Mouse (Mus musculus) hindbrain, embryonic 14.5 days (tissue): ENCODE measurements around the gene Vps4a. TPM values are rescaled to one million over a fixed set of nuclear protein-coding genes. Genes with fewer than 3 reads are reported as not detected.
"Not testable (repeated sequence)": the region's sequence is repeated elsewhere in the genome, so short reads cannot be mapped to it uniquely, and the experiment has no call there.

Experiments
- ATAC-seq: fragments of 200-750 bp; cut with Nextera tagmentation; 2 replicates; pipeline ENCODE4 v1.8.0; 2017; ENCODE audit warnings: moderate number of reproducible peaks, mild to moderate bottlenecking, moderate TSS enrichment, moderate library complexity; ENCODE audit not compliant: low FRiP score
- DNase-seq: peaks from one replicate; pipeline ENCODE4 v3.0.0-alpha.2; 2015; ENCODE audit warnings: low spot score
- H3K27ac ChIP-seq: fragments of 300-500 bp; sonication (generic); 2 replicates; pipeline ENCODE4 v1.5.1; 2014; ENCODE audit warnings: mild to moderate bottlenecking, moderate library complexity
- H3K27me3 ChIP-seq: fragments of 300-500 bp; sonication (generic); 2 replicates; pipeline ENCODE4 v1.6.1; 2014; ENCODE audit warnings: mild to moderate bottlenecking, low read length, mixed read lengths; ENCODE audit not compliant: control insufficient read depth, insufficient read depth
- H3K36me3 ChIP-seq: fragments of 300-500 bp; sonication (generic); replicated peaks from 2 replicates; pipeline ENCODE4 v1.6.1; 2014; ENCODE audit not compliant: control insufficient read depth, insufficient read depth
- H3K4me1 ChIP-seq: fragments of 300-500 bp; sonication (generic); replicated peaks from 2 replicates; pipeline ENCODE4 v1.6.1; 2014; ENCODE audit warnings: antibody characterized with exemption, low read length, mixed read lengths; ENCODE audit not compliant: control insufficient read depth, insufficient read depth
- H3K4me2 ChIP-seq: fragments of 300-500 bp; sonication (generic); replicated peaks from 2 replicates; pipeline ENCODE4 v1.6.1; 2014; ENCODE audit warnings: mild to moderate bottlenecking, moderate library complexity
- H3K4me3 ChIP-seq: fragments of 300-500 bp; sonication (generic); replicated peaks from 2 replicates; pipeline ENCODE4 v1.5.1; 2014; ENCODE audit warnings: mild to moderate bottlenecking, low read length
- H3K9ac ChIP-seq: fragments of 300-500 bp; sonication (generic); 2 replicates; pipeline ENCODE4 v1.6.1; 2014
- H3K9me3 ChIP-seq: fragments of 300-500 bp; sonication (generic); 2 replicates; pipeline ENCODE4 v1.6.1; 2016; ENCODE audit warnings: low read length; ENCODE audit not compliant: control insufficient read depth
- WGBS: fragments of 180-500 bp; shearing (Covaris S2); extraction: QIAGEN DNeasy Blood & Tissue Kit; methylation state at CpG from one replicate; pipeline ENCODE4 v1.1.7; 2014; 5-methylcytosine and 5-hydroxymethylcytosine counted together
- polyA plus RNA-seq: library from polyadenylated mRNA; unstranded; fragments of >200 nt; fragmentation: Nextera tagmentation; extraction: Ambion mirVana; gene quantifications from 2 replicates; pipeline ENCODE4 v1.2.1, GENCODE M21; 2014

Vps4a gene
- 149 and 172 TPM in 2 replicates for polyA plus RNA-seq

DNA sequence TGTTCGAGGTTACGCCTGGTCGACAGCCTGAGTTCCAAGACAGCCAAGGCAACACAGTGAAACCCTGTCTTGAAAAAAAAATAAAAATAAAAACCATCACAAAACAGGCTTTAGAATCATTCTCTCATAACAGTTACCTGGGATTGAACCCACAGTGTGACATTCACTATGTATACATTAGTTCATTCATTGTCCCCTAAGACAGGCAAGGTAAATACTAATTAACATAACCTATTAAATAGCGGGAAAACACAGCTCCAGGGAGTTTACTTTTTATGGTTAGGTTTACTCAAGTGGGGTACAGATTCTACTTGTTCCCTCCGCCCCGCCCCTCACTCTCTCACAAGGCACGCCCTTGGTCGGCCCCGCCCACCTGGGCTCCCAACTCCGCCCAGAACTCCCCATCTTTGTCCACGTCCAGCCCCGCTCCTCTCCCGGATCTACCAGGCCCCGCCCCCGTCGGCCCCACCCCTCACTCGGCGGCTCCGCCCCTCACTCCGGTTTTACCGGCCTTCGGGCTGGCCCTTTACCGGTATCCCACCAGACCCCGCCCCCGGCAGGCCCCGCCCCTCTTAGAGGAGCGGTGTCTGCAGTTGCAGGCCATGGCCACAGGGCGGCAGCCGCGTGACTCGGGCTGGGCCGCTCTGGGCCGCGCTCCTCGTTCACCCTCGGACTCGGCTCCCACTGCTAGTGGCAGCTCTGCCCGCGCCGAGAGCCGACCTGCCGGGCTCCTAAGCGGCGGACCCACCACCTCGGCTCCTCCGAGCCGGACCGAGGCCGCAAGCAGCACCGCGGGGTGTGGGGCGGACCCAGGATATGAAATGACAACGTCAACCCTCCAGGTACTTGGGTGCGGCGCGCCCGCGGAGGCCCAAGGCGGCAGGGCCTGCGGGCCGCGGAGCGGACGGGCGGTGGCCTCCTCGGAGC, at the start of gene Vps4a:
Gene Vps4a, plus strand, starts transcription at position 573 of the 927 bp plus-strand sequence.
- Histone ChIP-seq H3K36me3 (peaks cover 3% of the 10 kb centered on the region; the same call in 1 of the 2 replicates), H3K27me3 (no peaks in the 10 kb centered on the region), H3K9ac (peak within 1 kb of the TSS; percentile 99), H3K9me3 (no peaks in the 10 kb centered on the region), H3K4me1 (peaks cover 14% of the 10 kb centered on the region), H3K27ac (peak within 1 kb of the TSS; percentile 84), H3K4me3 (peak within 1 kb of the TSS; percentile 99), H3K4me2 (peak within 1 kb of the TSS; percentile 80)
- peak; percentile 96 for DNase-seq
- WGBS: 5% methylated on average over 66 of the region's 66 CpGs
- peak; percentile 95 for ATAC-seq

DNA sequence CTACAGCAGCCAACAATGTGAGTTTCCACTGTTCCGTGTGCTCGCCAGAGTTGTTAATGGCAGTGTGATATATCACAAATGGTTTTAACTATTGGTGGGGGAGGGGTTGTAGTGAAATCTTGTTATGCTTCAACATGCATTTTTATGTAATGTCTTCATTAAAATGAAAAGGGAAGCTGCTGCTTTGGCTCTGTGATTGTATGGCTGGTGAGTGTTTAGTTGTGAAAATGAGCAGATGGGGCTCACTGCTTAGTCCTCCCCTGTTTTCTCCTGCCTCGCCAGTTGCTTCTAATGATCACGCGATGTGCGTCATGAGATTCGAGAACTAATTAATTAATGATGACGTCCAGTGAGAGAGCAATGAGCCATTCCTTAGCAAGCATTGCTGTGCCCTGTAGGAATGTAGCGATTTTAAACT, 45.6 kb upstream of the Vps4a start:
- peak; percentile 70 for DNase-seq
- ATAC-seq: peak; percentile 74
- H3K36me3 ChIP-seq: no peaks in the 10 kb centered on the region; the same call in none of the 2 replicates
- H3K9ac ChIP-seq: no peak overlapping the region; the same call in 1 of the 2 replicates
- H3K4me1 ChIP-seq: no peaks in the 10 kb centered on the region
- WGBS: 40% methylated on average over 9 of the region's 9 CpGs
- H3K27ac ChIP-seq: peak overlapping the region; percentile 58
- H3K9me3 ChIP-seq: no peaks in the 10 kb centered on the region
- no peak overlapping the region for H3K4me3 ChIP-seq
- peak overlapping the region; percentile 32 for H3K4me2 ChIP-seq
- no peaks in the 10 kb centered on the region; the same call in 1 of the 2 replicates for H3K27me3 ChIP-seq

- Histone ChIP-seq H3K27ac (peak overlapping the region; percentile 58), H3K27me3 (no peaks in the 10 kb centered on the region; the same call in 1 of the 2 replicates), H3K4me1 (no peaks in the 10 kb centered on the region), H3K9ac (no peak overlapping the region), H3K36me3 (no peaks in the 10 kb centered on the region; the same call in none of the 2 replicates), H3K4me3 (no peak overlapping the region), H3K4me2 (no peak overlapping the region), H3K9me3 (no peaks in the 10 kb centered on the region)
- no peak for DNase-seq
- no peak for ATAC-seq
These were observed 45.1 kb upstream of the Vps4a start for GRCm38 (mm10) chr8:106985951-106986350.

GRCm38 (mm10) chr8:106987557-106987956, 43.5 kb upstream of the Vps4a start:
- H3K9me3 ChIP-seq: no peaks in the 10 kb centered on the region
- H3K4me3 ChIP-seq: no peak overlapping the region
- ATAC-seq: no peak
- no peak overlapping the region for H3K4me2 ChIP-seq
- DNase-seq: no peak
- H3K27ac ChIP-seq: no peak overlapping the region
- H3K4me1 ChIP-seq: no peaks in the 10 kb centered on the region
- no peak overlapping the region for H3K9ac ChIP-seq
- H3K27me3 ChIP-seq: no peaks in the 10 kb centered on the region
- H3K36me3 ChIP-seq: no peaks in the 10 kb centered on the region; the same call in 1 of the 2 replicates

DNA sequence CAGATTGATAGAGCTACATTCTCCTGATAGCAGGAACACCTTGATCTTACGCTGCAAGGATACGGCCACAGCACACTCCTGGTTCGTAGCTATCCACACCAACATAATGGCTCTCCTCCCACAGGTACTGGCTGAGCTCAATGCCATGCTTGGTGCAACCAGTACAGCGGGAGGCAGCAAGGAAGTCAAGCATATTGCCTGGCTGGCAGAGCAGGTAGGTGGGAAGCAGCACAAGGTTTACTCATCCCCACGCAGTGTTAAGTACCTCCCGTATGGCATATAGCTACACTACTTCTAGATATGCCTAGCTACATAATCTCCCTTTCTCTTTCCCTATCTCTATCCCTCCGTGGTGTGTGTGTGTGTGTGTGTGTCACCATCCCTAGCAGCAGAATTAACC, 39.6 kb upstream of the Vps4a start:
- no peak overlapping the region for H3K4me2 ChIP-seq
- no peaks in the 10 kb centered on the region for H3K4me1 ChIP-seq
- no peak overlapping the region for H3K4me3 ChIP-seq
- H3K27me3 ChIP-seq: no peaks in the 10 kb centered on the region
- DNase-seq: no peak
- H3K9me3 ChIP-seq: no peaks in the 10 kb centered on the region
- peaks cover 5% of the 10 kb centered on the region for H3K36me3 ChIP-seq
- no peak for ATAC-seq
- H3K9ac ChIP-seq: no peak overlapping the region
- WGBS: 98% methylated on average over 7 of the region's 7 CpGs
- H3K27ac ChIP-seq: no peak overlapping the region

DNA sequence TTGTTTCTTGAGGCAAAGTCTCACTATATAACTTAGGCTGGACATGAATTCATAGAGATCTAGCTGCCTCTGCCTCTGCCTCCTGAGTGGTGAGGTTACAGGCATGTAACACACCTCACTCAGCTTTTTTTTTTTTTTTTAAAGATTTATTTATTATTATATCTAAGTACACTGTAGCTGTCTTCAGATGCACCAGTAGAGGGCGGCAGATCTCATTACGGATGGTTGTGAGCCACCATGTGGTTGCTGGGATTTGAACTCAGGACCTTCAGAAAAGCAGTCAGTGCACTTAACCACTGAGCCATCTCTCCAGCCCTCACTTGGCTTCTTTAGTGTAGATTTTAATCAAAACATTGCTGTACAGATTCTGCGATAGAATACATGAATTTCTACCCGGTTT, 34.7 kb upstream of the Vps4a start:
- not testable (repeated sequence) for H3K9ac ChIP-seq, H3K36me3 ChIP-seq, DNase-seq, H3K27me3 ChIP-seq, H3K4me3 ChIP-seq, H3K4me1 ChIP-seq, H3K4me2 ChIP-seq, H3K27ac ChIP-seq, ATAC-seq, H3K9me3 ChIP-seq
- WGBS: 87% methylated on average over 4 of the region's 4 CpGs

GRCm38 (mm10) chr8:106997416-106997815, 33.6 kb upstream of the Vps4a start:
- Histone ChIP-seq H3K4me1 (no peaks in the 10 kb centered on the region), H3K9me3 (no peaks in the 10 kb centered on the region), H3K4me3 (no peak overlapping the region), H3K27ac (no peak overlapping the region), H3K27me3 (no peaks in the 10 kb centered on the region), H3K4me2 (no peak overlapping the region), H3K9ac (no peak overlapping the region), H3K36me3 (peaks cover 5% of the 10 kb centered on the region; the same call in 1 of the 2 replicates)
- WGBS: 89% methylated on average over 4 of the region's 4 CpGs
- DNase-seq (no peak), ATAC-seq (no peak)

GRCm38 (mm10) chr8:106999068-106999467, 32.0 kb upstream of the Vps4a start:
- ATAC-seq: no peak
- WGBS: 83% methylated on average over 1 of the region's 1 CpGs
- no peak overlapping the region for H3K4me3 ChIP-seq
- H3K36me3 ChIP-seq: no peaks in the 10 kb centered on the region; the same call in 1 of the 2 replicates
- no peaks in the 10 kb centered on the region for H3K27me3 ChIP-seq
- H3K27ac ChIP-seq: no peak overlapping the region
- no peak for DNase-seq
- H3K9ac ChIP-seq: no peak overlapping the region
- H3K4me1 ChIP-seq: no peaks in the 10 kb centered on the region
- no peaks in the 10 kb centered on the region for H3K9me3 ChIP-seq
- H3K4me2 ChIP-seq: no peak overlapping the region

- H3K27me3 ChIP-seq: no peaks in the 10 kb centered on the region
- ATAC-seq: peak; percentile 62; the same call in 1 of the 2 replicates
- WGBS: 41% methylated on average over 5 of the region's 5 CpGs
These were observed 28.5 kb upstream of the Vps4a start for GRCm38 (mm10) chr8:107002532-107002931.

More at GRCm38 (mm10) chr8:107002532-107002931, 28.5 kb upstream of the Vps4a start:
- Histone ChIP-seq H3K4me2 (no peak overlapping the region), H3K9me3 (no peaks in the 10 kb centered on the region), H3K9ac (no peak overlapping the region), H3K4me3 (no peak overlapping the region), H3K4me1 (no peaks in the 10 kb centered on the region), H3K27ac (no peak overlapping the region), H3K36me3 (no peaks in the 10 kb centered on the region; the same call in 1 of the 2 replicates)
- peak; percentile 92 for DNase-seq
